Mouse (Mus musculus) MEL (cell line): ENCODE results near the gene Gm20388. TPM values are rescaled to one million over a fixed set of nuclear protein-coding genes. Genes with fewer than 3 reads are reported as not detected.

Source experiments
- DNase-seq: peaks from one replicate; pipeline ENCODE4 v3.0.0; 2011; ENCODE audit warnings: low read depth, low spot score
- H3K27ac ChIP-seq: 2 replicates; pipeline ENCODE4 v1.5.1; 2012; ENCODE audit warnings: low read depth, mild to moderate bottlenecking, control low read depth, low read length, moderate library complexity; ENCODE audit not compliant: control insufficient read depth
- H3K27me3 ChIP-seq, 2 experiments: fragments of 150-350 bp in 1 of 2; sonication (generic) in 1 of 2; 2 replicates each; pipeline ENCODE4 v1.6.1; 2012; ENCODE audit warnings: low read length in 2 of 2, mild to moderate bottlenecking in 2 of 2, improper control_type of control experiment in 1 of 2, moderate library complexity in 1 of 2; ENCODE audit not compliant: insufficient read depth in 2 of 2, control insufficient read depth in 1 of 2
- H3K36me3 ChIP-seq, 2 experiments: 2 replicates each; pipeline ENCODE4 v1.6.1; 2012 to 2014; ENCODE audit warnings: low read length in 2 of 2, improper control_type of control experiment in 1 of 2, inconsistent platforms in 1 of 2, mild to moderate bottlenecking in 1 of 2; ENCODE audit not compliant: insufficient read depth in 2 of 2, control insufficient read depth in 1 of 2
- H3K4me1 ChIP-seq, 2 experiments: fragments of 150-350 bp in 1 of 2; sonication (generic) in 1 of 2; 2 replicates each; pipeline ENCODE4 v1.6.1; 2012; ENCODE audit warnings: low read length in 2 of 2, improper control_type of control experiment in 1 of 2, mild to moderate bottlenecking in 1 of 2; ENCODE audit not compliant: insufficient read depth in 2 of 2, control insufficient read depth in 1 of 2
- H3K4me3 ChIP-seq, 2 experiments: fragments of 150-350 bp in 1 of 2; sonication (generic) in 1 of 2; 2 replicates each; pipeline ENCODE4 v1.5.1; 2012; ENCODE audit warnings: low read depth in 2 of 2, low read length in 2 of 2, mild to moderate bottlenecking in 2 of 2, moderate library complexity in 2 of 2, control low read depth in 1 of 2, improper control_type of control experiment in 1 of 2; ENCODE audit not compliant: control insufficient read depth in 1 of 2, insufficient read depth in 1 of 2
- H3K79me2 ChIP-seq: 2 replicates; pipeline ENCODE4 v1.6.1; 2012; ENCODE audit warnings: mild to moderate bottlenecking, low read length, moderate library complexity; ENCODE audit not compliant: control insufficient read depth, poor library complexity, insufficient read depth
- H3K9ac ChIP-seq: 2 replicates; pipeline ENCODE4 v1.6.1; 2012; ENCODE audit warnings: low read depth, mild to moderate bottlenecking, control low read depth, low read length, moderate library complexity; ENCODE audit not compliant: control insufficient read depth, poor library complexity, severe bottlenecking
- H3K9me3 ChIP-seq: fragments of 150-350 bp; sonication (generic); replicated peaks from 2 replicates; pipeline ENCODE4 v1.6.1; 2012; ENCODE audit warnings: mild to moderate bottlenecking, low read length, improper control_type of control experiment, moderate library complexity; ENCODE audit not compliant: insufficient read depth
- CHD2 ChIP-seq: IDR thresholded peaks from 2 replicates; pipeline ENCODE4 v1.6.1; 2011; ENCODE audit warnings: low read length, improper control_type of control experiment
- CTCF ChIP-seq, 3 experiments: IDR thresholded peaks in 2 of 3; conservative IDR thresholded peaks in 1 of 3; 2 replicates each; pipeline ENCODE4 v1.5.1; 2011 to 2012; ENCODE audit warnings: low read length in 3 of 3, low read depth in 2 of 3, mild to moderate bottlenecking in 2 of 3, improper control_type of control experiment in 1 of 3, inconsistent platforms in 1 of 3, mixed read lengths in 1 of 3, moderate library complexity in 1 of 3; ENCODE audit not compliant: control insufficient read depth in 1 of 3, insufficient read depth in 1 of 3, poor library complexity in 1 of 3, severe bottlenecking in 1 of 3
- ELF1 ChIP-seq: IDR thresholded peaks from 2 replicates; pipeline ENCODE4 v1.6.1; 2014; ENCODE audit warnings: low read depth, mild to moderate bottlenecking, inconsistent platforms, low read length, improper control_type of control experiment, moderate library complexity
- EP300 ChIP-seq, 2 experiments: IDR thresholded peaks; 2 replicates each; pipeline ENCODE4 v1.6.1; 2011; ENCODE audit warnings: improper control_type of control experiment in 2 of 2, low read length in 2 of 2, low read depth in 1 of 2, mild to moderate bottlenecking in 1 of 2
- ETS1 ChIP-seq: IDR thresholded peaks from 2 replicates; pipeline ENCODE4 v1.6.1; 2012; ENCODE audit warnings: low read depth, mild to moderate bottlenecking, inconsistent platforms, low read length, improper control_type of control experiment, moderate library complexity
- HCFC1 ChIP-seq: IDR thresholded peaks from 2 replicates; pipeline ENCODE4 v1.6.1; 2012; ENCODE audit warnings: low read depth, mild to moderate bottlenecking, inconsistent platforms, low read length, improper control_type of control experiment, moderate library complexity
- MAFK ChIP-seq: IDR thresholded peaks from 2 replicates; pipeline ENCODE4 v1.6.1; 2011; ENCODE audit warnings: low read depth, mild to moderate bottlenecking, low read length, improper control_type of control experiment, borderline replicate concordance
- MAX ChIP-seq: IDR thresholded peaks from 2 replicates; pipeline ENCODE4 v1.6.1; 2011; ENCODE audit warnings: low read length, improper control_type of control experiment
- MAZ ChIP-seq: IDR thresholded peaks from 2 replicates; pipeline ENCODE4 v1.6.1; 2012; ENCODE audit warnings: low read depth, mild to moderate bottlenecking, inconsistent platforms, low read length, improper control_type of control experiment
- MXI1 ChIP-seq: IDR thresholded peaks from 2 replicates; pipeline ENCODE4 v1.6.1; 2011; ENCODE audit warnings: mild to moderate bottlenecking, low read depth, low read length, improper control_type of control experiment
- MYC ChIP-seq: IDR thresholded peaks from 2 replicates; pipeline ENCODE4 v1.6.1; 2011; ENCODE audit warnings: low read depth, mild to moderate bottlenecking, low read length, improper control_type of control experiment, moderate library complexity
- POLR2A ChIP-seq, 2 experiments: IDR thresholded peaks; 2 replicates each; pipeline ENCODE4 v1.6.1; 2011 to 2012; ENCODE audit warnings: low read length in 2 of 2, mild to moderate bottlenecking in 2 of 2, control low read depth in 1 of 2, improper control_type of control experiment in 1 of 2, low read depth in 1 of 2, moderate library complexity in 1 of 2; ENCODE audit not compliant: control insufficient read depth in 1 of 2, insufficient read depth in 1 of 2, poor library complexity in 1 of 2
- RCOR1 ChIP-seq: IDR thresholded peaks from 2 replicates; pipeline ENCODE4 v1.6.1; 2012; ENCODE audit warnings: low read depth, mild to moderate bottlenecking, inconsistent platforms, low read length, improper control_type of control experiment
- SIN3A ChIP-seq: IDR thresholded peaks from 2 replicates; pipeline ENCODE4 v1.6.1; 2012; ENCODE audit warnings: low read length, improper control_type of control experiment, inconsistent platforms
- TBP ChIP-seq: IDR thresholded peaks from 2 replicates; pipeline ENCODE4 v1.8.0; 2011; ENCODE audit warnings: low read depth, low read length, improper control_type of control experiment
- UBTF ChIP-seq: IDR thresholded peaks from 2 replicates; pipeline ENCODE4 v1.6.1; 2012; ENCODE audit warnings: low read depth, mild to moderate bottlenecking, inconsistent platforms, low read length, improper control_type of control experiment, moderate library complexity, borderline replicate concordance; ENCODE audit not compliant: insufficient read depth
- ZNF384 ChIP-seq: IDR thresholded peaks from 2 replicates; pipeline ENCODE4 v1.6.1; 2012; ENCODE audit warnings: low read depth, mild to moderate bottlenecking, inconsistent platforms, low read length, improper control_type of control experiment
- polyA plus RNA-seq, 2 experiments: library from polyadenylated mRNA; stranded (reverse) in 1 of 2; unstranded in 1 of 2; fragments of >175 nt in 1 of 2; fragments of >200 nt in 1 of 2; gene quantifications; 2 replicates each; pipeline versions ENCODE4 v1.2.1 to v1.2.4; 2012; ENCODE audit warnings: low replicate concordance in 2 of 2, low read depth in 1 of 2; ENCODE audit not compliant: insufficient read length in 2 of 2, insufficient read depth in 1 of 2, missing spikeins in 1 of 2
- total RNA-seq: library from RNA; depleted of rRNA; stranded (reverse); fragments of 300-350 nt; gene quantifications from 2 replicates; pipeline ENCODE4 v1.2.3, GENCODE M21; 2012

Gene Gm20388
- total and polyA plus RNA-seq, 3 experiments = 11.1 to 17.8 TPM; not detected in 1

DNA sequence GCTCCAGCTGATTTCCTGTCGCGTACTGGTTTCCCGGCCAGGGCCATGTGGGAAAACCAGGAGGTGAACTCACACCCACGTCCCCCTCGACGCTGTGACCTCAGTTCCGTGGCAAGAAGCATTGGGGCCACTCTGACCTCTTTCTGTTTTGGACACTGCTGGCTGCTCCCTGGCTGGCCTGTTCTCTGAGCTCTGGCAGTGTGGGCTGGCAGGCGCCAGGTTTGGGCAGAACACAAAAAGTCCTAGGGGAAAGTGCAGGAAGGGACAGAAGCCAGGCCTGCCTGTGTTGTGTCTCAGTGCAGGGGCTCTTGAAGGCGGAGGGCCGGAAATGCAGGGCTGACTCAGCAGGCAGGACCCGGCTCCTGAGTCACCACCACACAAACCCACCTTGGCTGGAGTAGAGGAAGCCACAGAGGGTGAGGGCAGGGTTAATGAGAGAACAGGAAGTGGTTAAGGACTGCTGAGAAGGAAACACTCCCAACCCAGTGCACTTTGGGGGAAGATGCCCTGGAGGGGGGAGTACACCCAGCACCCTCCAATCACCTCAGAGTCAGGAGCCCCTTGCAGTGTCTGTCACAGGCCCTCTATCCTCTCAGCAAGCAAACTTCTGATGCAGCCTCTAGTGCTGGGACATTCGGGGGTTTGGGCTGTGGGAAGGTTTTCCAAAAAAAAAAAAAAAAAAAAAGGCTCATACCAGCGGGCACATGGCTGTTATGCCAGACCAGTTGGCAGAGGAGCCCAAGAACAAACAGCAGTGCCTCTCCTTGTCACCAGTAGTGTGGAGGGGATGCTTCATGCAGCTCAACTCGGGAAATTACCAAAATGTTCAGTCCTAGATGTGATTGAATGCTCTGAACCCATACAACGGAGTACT is 1277.1 kb downstream of the Gm20388 start:
- Histone ChIP-seq H3K36me3 (peaks cover 0 to 4% of the 10 kb centered on the region in 2 experiments; a peak in 2 of 4 replicates), H3K79me2 (no peaks in the 10 kb centered on the region), H3K27ac (peak overlapping the region; percentile 53), H3K4me1 (peaks cover 0 to 13% of the 10 kb centered on the region in 2 experiments; a peak in 2 of 4 replicates), H3K9me3 (no peaks in the 10 kb centered on the region), H3K4me3 (peak overlapping the region in 1 of 2 experiments; percentile 3; a peak in 1 of 4 replicates), H3K27me3 (no peaks in the 10 kb centered on the region), H3K9ac (peak overlapping the region; percentile 61)
- TF ChIP-seq MAX (0 out of 2 replicates have a peak, but pooled peaks have one; percentile 18), MAFK (peak; percentile 87), ELF1 (peak; percentile 71), UBTF (no peak), SIN3A (peak; percentile 64; the same call in 1 of the 2 replicates), EP300 (IDR thresholded peaks at IDR 0.05; ENCODE audit: low read depth in 1 of 2, low read length in 2 of 2) (peak; percentile 67 to 70), HCFC1 (peak; percentile 69), MAZ (peak; percentile 73; the same call in 1 of the 2 replicates), MXI1 (0 out of 2 replicates have a peak, but pooled peaks have one; percentile 21), ZNF384 (peak; percentile 55), POLR2A (IDR thresholded peaks at IDR 0.05; ENCODE audit: control insufficient read depth in 1 of 2, insufficient read depth in 1 of 2, low read depth in 1 of 2, low read length in 2 of 2, poor library complexity in 1 of 2) (peak in 1 of 2 experiments; percentile 20; a peak in 1 of 4 replicates), CHD2 (no peak), ETS1 (peak; percentile 85), CTCF (IDR thresholded peaks at IDR 0.05 in 2 of 3, conservative IDR thresholded peaks at IDR 0.05 in 1 of 3; ENCODE audit: control insufficient read depth in 1 of 3, insufficient read depth in 1 of 3, low read depth in 2 of 3, low read length in 3 of 3, poor library complexity in 1 of 3, severe bottlenecking in 1 of 3) (no peak), TBP (0 out of 2 replicates have a peak, but pooled peaks have one; percentile 33), RCOR1 (peak; percentile 62)
- DNase-seq = peak; percentile 92

DNA sequence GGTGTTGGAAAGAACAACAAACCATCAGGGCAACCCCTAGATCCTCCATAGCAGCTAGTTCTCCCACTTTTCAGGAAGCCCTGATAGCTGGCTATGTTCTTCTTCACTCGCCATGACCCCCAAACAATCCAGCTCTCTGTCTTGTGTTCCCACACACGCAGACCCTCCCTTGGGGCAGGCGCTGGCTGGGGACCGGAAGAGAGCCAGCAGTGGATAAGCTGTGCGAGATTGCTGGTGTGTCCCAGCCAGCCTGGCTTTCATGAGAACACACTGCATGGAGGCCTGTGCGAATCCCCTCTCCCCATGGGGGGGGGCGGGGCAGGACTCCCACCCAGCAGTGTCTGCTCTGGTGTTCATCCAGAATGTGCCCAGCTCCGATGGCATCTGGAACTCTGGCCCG is 1278.4 kb downstream of the Gm20388 start:
- no peak overlapping the region for H3K27ac ChIP-seq
- no peak overlapping the region for H3K4me3 ChIP-seq
- H3K4me1 ChIP-seq = peaks cover 0 to 13% of the 10 kb centered on the region in 2 experiments; a peak in 2 of 4 replicates
- H3K9ac ChIP-seq = no peak overlapping the region
- no peaks in the 10 kb centered on the region for H3K79me2 ChIP-seq
- peaks cover 0 to 4% of the 10 kb centered on the region in 2 experiments; a peak in 2 of 4 replicates for H3K36me3 ChIP-seq
- TF ChIP-seq MYC = no peak
- DNase-seq = no peak
- H3K27me3 ChIP-seq = no peaks in the 10 kb centered on the region
- no peaks in the 10 kb centered on the region for H3K9me3 ChIP-seq
